Mouse (Mus musculus): Measurements from ENCODE around the gene Camkk1. TPM values are rescaled to one million over a fixed set of nuclear protein-coding genes. Genes with fewer than 3 reads are reported as not detected.
A peak's percentile ranks its signal among the peaks of the same experiment; 100 is the strongest.

Camkk1 gene
- total RNA-seq (2012; rRNA removed) (5.3 and 5.8 TPM in 2 replicates), polyA plus RNA-seq (2012; ENCODE audit: insufficient read depth in 1 of 2, insufficient read length in 2 of 2, low read depth in 1 of 2, low replicate concordance in 2 of 2, missing spikeins in 1 of 2) (1 to 10 TPM in 1 of 2 experiments, not detected in 1; 6.6 TPM)

DNA sequence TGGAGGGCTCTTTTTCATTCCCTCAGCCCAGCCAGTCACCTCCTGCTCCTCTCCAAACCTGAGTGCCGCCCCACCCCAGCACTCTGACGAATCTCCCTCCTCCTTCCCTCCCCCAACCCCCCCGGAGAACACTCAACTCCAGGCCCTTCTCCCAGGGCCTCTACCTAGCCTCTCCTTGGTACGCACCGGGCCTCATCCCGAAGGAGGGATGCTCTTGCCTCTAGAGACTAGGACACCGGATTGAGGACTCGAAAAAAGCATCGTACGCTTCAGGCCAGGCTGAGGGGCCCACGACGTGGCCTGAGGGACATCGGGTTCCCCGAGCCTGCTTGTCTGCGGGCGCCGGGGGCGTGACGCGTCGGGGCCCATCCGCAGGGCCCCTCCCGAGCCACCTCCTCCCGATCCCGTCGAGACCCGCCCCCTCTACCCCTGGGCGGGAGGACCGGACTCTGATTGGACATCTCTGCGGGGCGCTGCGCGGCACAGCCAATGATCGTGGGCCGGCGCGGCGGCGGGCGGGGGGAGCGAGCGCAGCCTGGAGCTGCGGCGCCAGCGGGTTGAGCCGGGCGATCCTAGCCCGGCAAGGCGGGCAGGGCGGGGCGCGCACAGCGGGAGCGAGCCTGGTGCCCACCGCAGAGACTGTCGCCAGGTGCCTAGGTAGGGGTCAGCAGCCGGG lies at the start of gene Camkk1:
TSS of gene Camkk1 (plus strand) at position 538 of the 676 bp plus-strand sequence.
- H3K9ac ChIP-seq (ENCODE audit: control insufficient read depth, low read depth, low read length, poor library complexity, severe bottlenecking), result peak within 1 kb of the TSS; percentile 62
- no peaks in the 10 kb centered on the region; a peak in 1 of 4 replicates for H3K36me3 ChIP-seq (ENCODE audit: control insufficient read depth in 1 of 2, insufficient read depth in 2 of 2, low read length in 2 of 2)
- DNase-seq (ENCODE audit: low read depth, low spot score), result peak; percentile 97
- H3K27ac ChIP-seq (ENCODE audit: control insufficient read depth, low read depth, low read length), result no peak within 1 kb of the TSS
- peak; percentile 33; the same call in 1 of the 2 replicates for TF ChIP-seq MXI1 (IDR thresholded peaks at IDR 0.05; ENCODE audit: low read depth, low read length)
- TF ChIP-seq ELF1 (IDR thresholded peaks at IDR 0.05; ENCODE audit: low read depth, low read length), result no peak
- no peak for TF ChIP-seq MYB (IDR thresholded peaks at IDR 0.05; ENCODE audit: low read depth, low read length)
- TF ChIP-seq POLR2A (IDR thresholded peaks at IDR 0.05; ENCODE audit: control insufficient read depth in 1 of 2, insufficient read depth in 1 of 2, low read depth in 1 of 2, low read length in 2 of 2, poor library complexity in 1 of 2), result peak; percentile 39 to 64; a peak in 2 of 4 replicates
- no peak for TF ChIP-seq POLR2AphosphoS5 (IDR thresholded peaks at IDR 0.05; ENCODE audit: borderline replicate concordance, low read depth, low read length)
- TF ChIP-seq KAT2A (conservative IDR thresholded peaks at IDR 0.05; ENCODE audit: low read depth, low read length), result no peak
- TF ChIP-seq MAX (IDR thresholded peaks at IDR 0.05; ENCODE audit: low read length), result 0 out of 2 replicates have a peak, but pooled peaks have one; percentile 19
- TF ChIP-seq TCF12 (IDR thresholded peaks at IDR 0.05; ENCODE audit: low read depth, low read length), result 0 out of 2 replicates have a peak, but pooled peaks have one; percentile 24
- peak; percentile 38 for TF ChIP-seq NELFE (IDR thresholded peaks at IDR 0.05; ENCODE audit: low read depth, low read length)
- no peak for TF ChIP-seq CHD1 (IDR thresholded peaks at IDR 0.05; ENCODE audit: low read depth, low read length)
- no peak for TF ChIP-seq CTCF (IDR thresholded peaks at IDR 0.05 in 2 of 3, conservative IDR thresholded peaks at IDR 0.05 in 1 of 3; ENCODE audit: control insufficient read depth in 1 of 3, insufficient read depth in 1 of 3, low read depth in 2 of 3, low read length in 3 of 3, poor library complexity in 1 of 3, severe bottlenecking in 1 of 3)
- TF ChIP-seq UBTF (IDR thresholded peaks at IDR 0.05; ENCODE audit: borderline replicate concordance, insufficient read depth, low read depth, low read length), result no peak
- no peak for TF ChIP-seq TAL1 (IDR thresholded peaks at IDR 0.05; ENCODE audit: low read length)
- TF ChIP-seq NRF1 (IDR thresholded peaks at IDR 0.05; ENCODE audit: insufficient read depth, low read depth, low read length, poor library complexity, severe bottlenecking), result peak; percentile 58; the same call in 1 of the 2 replicates
- no peak for TF ChIP-seq MEF2A (IDR thresholded peaks at IDR 0.05; ENCODE audit: extremely low read depth, insufficient replicate concordance, low read depth, low read length, poor library complexity, severe bottlenecking)
- TF ChIP-seq SMC3 (IDR thresholded peaks at IDR 0.05; ENCODE audit: low read depth, low read length), result no peak
- TF ChIP-seq RCOR1 (IDR thresholded peaks at IDR 0.05; ENCODE audit: low read depth, low read length), result 0 out of 2 replicates have a peak, but pooled peaks have one; percentile 39
- TF ChIP-seq EP300 (IDR thresholded peaks at IDR 0.05; ENCODE audit: low read depth in 1 of 2, low read length in 2 of 2), result no peak
- TF ChIP-seq JUND (IDR thresholded peaks at IDR 0.05; ENCODE audit: low read depth, low read length), result no peak
- TF ChIP-seq USF1 (IDR thresholded peaks at IDR 0.05; ENCODE audit: low read depth, low read length), result 0 out of 2 replicates have a peak, but pooled peaks have one; percentile 14
- peak; percentile 89 for TF ChIP-seq MAZ (IDR thresholded peaks at IDR 0.05; ENCODE audit: low read depth, low read length)
- no peak for TF ChIP-seq CHD2 (IDR thresholded peaks at IDR 0.05; ENCODE audit: low read length)
- TF ChIP-seq HCFC1 (IDR thresholded peaks at IDR 0.05; ENCODE audit: low read depth, low read length), result 0 out of 2 replicates have a peak, but pooled peaks have one; percentile 28
- TF ChIP-seq ETS1 (IDR thresholded peaks at IDR 0.05; ENCODE audit: low read depth, low read length), result no peak
- TF ChIP-seq SIN3A (IDR thresholded peaks at IDR 0.05; ENCODE audit: low read length), result peak; percentile 30; the same call in 1 of the 2 replicates
- no peak for TF ChIP-seq ZMIZ1 (IDR thresholded peaks at IDR 0.05; ENCODE audit: low read depth, low read length)
- no peak for TF ChIP-seq E2F4 (IDR thresholded peaks at IDR 0.05; ENCODE audit: borderline replicate concordance, low read depth, low read length)
- no peak for TF ChIP-seq ZNF384 (IDR thresholded peaks at IDR 0.05; ENCODE audit: low read depth, low read length)
- TF ChIP-seq USF2 (IDR thresholded peaks at IDR 0.05; ENCODE audit: borderline replicate concordance in 1 of 2, insufficient read depth in 1 of 2, low read depth in 1 of 2, low read length in 2 of 2), result no peak
- no peak for TF ChIP-seq RAD21 (IDR thresholded peaks at IDR 0.05; ENCODE audit: low read depth, low read length)
- H3K9me3 ChIP-seq (replicated peaks; ENCODE audit: insufficient read depth, low read length), result no peaks in the 10 kb centered on the region
- H3K27me3 ChIP-seq (ENCODE audit: control insufficient read depth in 1 of 2, insufficient read depth in 2 of 2, low read length in 2 of 2), result no peaks in the 10 kb centered on the region
- H3K4me3 ChIP-seq (ENCODE audit: control insufficient read depth in 1 of 2, insufficient read depth in 1 of 2, low read depth in 2 of 2, low read length in 2 of 2), result peak within 1 kb of the TSS; percentile 67 to 92
- H3K4me1 ChIP-seq (ENCODE audit: control insufficient read depth in 1 of 2, insufficient read depth in 2 of 2, low read length in 2 of 2), result peaks cover 2 to 5% of the 10 kb centered on the region in 2 experiments
- H3K79me2 ChIP-seq (ENCODE audit: control insufficient read depth, insufficient read depth, low read length, poor library complexity), result no peaks in the 10 kb centered on the region; the same call in 1 of the 2 replicates
